Mouse (Mus musculus) thymus, postnatal 14 days (tissue): Measurements from ENCODE around the gene Hist1h2ak.
A peak's percentile ranks its signal among the peaks of the same experiment; 100 is the strongest.
"Not testable (repeated sequence)": the region's sequence is repeated elsewhere in the genome, so short reads cannot be mapped to it uniquely, and the experiment has no call there.

Experiments
- DNase-seq: peaks from one replicate; pipeline ENCODE4 v3.0.0; 2021

Gene Hist1h2ak

GRCm38 (mm10) chr13:21753524-21754285, at the start of gene Hist1h2ak, which contains the start of gene Hist1h2bn:
TSS of gene Hist1h2ak (minus strand) at chr13:21753827.
TSS of gene Hist1h2bn (plus strand) at chr13:21754123.
- peak; percentile 77 for DNase-seq

- not testable (repeated sequence) for DNase-seq
These were observed 49.4 kb upstream of the Hist1h2ak start for GRCm38 (mm10) chr13:21803058-21803457.

- not testable (repeated sequence) for DNase-seq
These were observed 43.5 kb upstream of the Hist1h2ak start for GRCm38 (mm10) chr13:21797163-21797562.

GRCm38 (mm10) chr13:21795584-21795983, 42.0 kb upstream of the Hist1h2ak start:
- no peak for DNase-seq

- no peak for DNase-seq
These were observed 37.1 kb upstream of the Hist1h2ak start for GRCm38 (mm10) chr13:21790601-21791283.

- no peak for DNase-seq
These were observed 36.3 kb upstream of the Hist1h2ak start for GRCm38 (mm10) chr13:21789925-21790324.

- DNase-seq: no peak
These were observed 34.4 kb upstream of the Hist1h2ak start for GRCm38 (mm10) chr13:21787760-21788593.

GRCm38 (mm10) chr13:21786899-21787629, 33.4 kb upstream of the Hist1h2ak start, which contains the start of the genes Hist1h2an and Hist1h2bp:
TSS of gene Hist1h2an (minus strand) at chr13:21787218.
TSS of gene Hist1h2bp (plus strand) at chr13:21787461.
- DNase-seq: peak; percentile 84

GRCm38 (mm10) chr13:21786189-21786898, 32.7 kb upstream of the Hist1h2ak start:
- DNase-seq: no peak

GRCm38 (mm10) chr13:21784311-21784710, 30.7 kb upstream of the Hist1h2ak start:
- no peak for DNase-seq

- peak; percentile 52 for DNase-seq
These were observed 30.1 kb upstream of the Hist1h2ak start for GRCm38 (mm10) chr13:21783734-21784161.

- DNase-seq: peak; percentile 71
These were observed 29.6 kb upstream of the Hist1h2ak start, which contains the start of gene Hist1h3i for GRCm38 (mm10) chr13:21783255-21783617. TSS of gene Hist1h3i (minus strand) at chr13:21783370.

- peak; percentile 40 for DNase-seq
These were observed 29.0 kb upstream of the Hist1h2ak start for GRCm38 (mm10) chr13:21782361-21783254.

- DNase-seq: no peak
These were observed 28.0 kb upstream of the Hist1h2ak start for GRCm38 (mm10) chr13:21781639-21782038.

- no peak for DNase-seq
These were observed 27.5 kb upstream of the Hist1h2ak start for GRCm38 (mm10) chr13:21781021-21781555.

GRCm38 (mm10) chr13:21779767-21780731, 26.4 kb upstream of the Hist1h2ak start, which contains the start of gene Hist1h1b:
TSS of gene Hist1h1b (minus strand) at chr13:21780625.
- peak; percentile 86 for DNase-seq

GRCm38 (mm10) chr13:21778814-21779766, 25.5 kb upstream of the Hist1h2ak start:
- DNase-seq: peak; percentile 79

GRCm38 (mm10) chr13:21755707-21756106, 2.1 kb upstream of the Hist1h2ak start:
- no peak for DNase-seq
